Mouse (Mus musculus) E14TG2a.4 (cell line): ENCODE measurements at regions not wholly inside any gene's neighbourhood (a gene's known extent, or its start where the extent isn't known, plus 50 kb on each side); places are given as distances from the start of the nearest gene placed in this dataset.

Experiments
- H3K27me3 ChIP-seq: 2 replicates; pipeline ENCODE4 v1.6.1; 2014; ENCODE audit warnings: low read length, control low read depth; ENCODE audit not compliant: insufficient read depth
- H3K36me3 ChIP-seq: 2 replicates; pipeline ENCODE4 v1.6.1; 2014; ENCODE audit warnings: low read length, control low read depth; ENCODE audit not compliant: insufficient read depth
- H3K4me1 ChIP-seq: replicated peaks from 2 replicates; pipeline ENCODE4 v1.6.1; 2014; ENCODE audit warnings: low read depth, low read length, control low read depth
- H3K4me3 ChIP-seq: replicated peaks from 2 replicates; pipeline ENCODE4 v1.5.1; 2014; ENCODE audit warnings: mild to moderate bottlenecking, low read length
- H3K9me3 ChIP-seq: 2 replicates; pipeline ENCODE4 v1.6.1; 2014; ENCODE audit warnings: low read length, control low read depth
- CTCF ChIP-seq: conservative IDR thresholded peaks from 2 replicates; pipeline ENCODE4 v1.5.1; 2014; ENCODE audit warnings: low read length
- NANOG ChIP-seq: IDR thresholded peaks from 2 replicates; pipeline ENCODE4 v1.6.1; 2014; ENCODE audit warnings: borderline replicate concordance, low read length, mixed read lengths
- POU5F1 ChIP-seq: IDR thresholded peaks from 2 replicates; pipeline ENCODE4 v1.6.1; 2014; ENCODE audit warnings: low read length, borderline replicate concordance

- no peaks in the 10 kb centered on the region for H3K36me3 ChIP-seq
- no peak for TF ChIP-seq POU5F1
- no peak for TF ChIP-seq CTCF
- TF ChIP-seq NANOG = no peak
- peaks cover 40% of the 10 kb centered on the region for H3K27me3 ChIP-seq
- peaks cover 6% of the 10 kb centered on the region; the same call in 1 of the 2 replicates for H3K4me1 ChIP-seq
- no peak overlapping the region for H3K4me3 ChIP-seq
- H3K9me3 ChIP-seq = no peaks in the 10 kb centered on the region
Observed at GRCm38 (mm10) chrX:103556046-103556445, 74.3 kb upstream of the Zcchc13 start.

GRCm38 (mm10) chrX:103556681-103557490, 73.5 kb upstream of the Zcchc13 start:
- Histone ChIP-seq H3K4me1 (peaks cover 6% of the 10 kb centered on the region; the same call in 1 of the 2 replicates), H3K27me3 (peaks cover 35% of the 10 kb centered on the region), H3K36me3 (no peaks in the 10 kb centered on the region), H3K4me3 (no peak overlapping the region), H3K9me3 (no peaks in the 10 kb centered on the region)
- TF ChIP-seq NANOG (no peak), POU5F1 (no peak), CTCF (no peak)

GRCm38 (mm10) chrX:103557496-103557895, 72.9 kb upstream of the Zcchc13 start:
- TF ChIP-seq NANOG (no peak), CTCF (no peak), POU5F1 (no peak)
- Histone ChIP-seq H3K27me3 (peaks cover 32% of the 10 kb centered on the region), H3K4me1 (peaks cover 6% of the 10 kb centered on the region; the same call in 1 of the 2 replicates), H3K4me3 (no peak overlapping the region), H3K36me3 (no peaks in the 10 kb centered on the region), H3K9me3 (no peaks in the 10 kb centered on the region)

- no peak for TF ChIP-seq POU5F1
- no peak for TF ChIP-seq CTCF
- no peak for TF ChIP-seq NANOG
Observed at GRCm38 (mm10) chrX:103563531-103564246, 66.7 kb upstream of the Zcchc13 start.

GRCm38 (mm10) chrX:103573344-103573743, 57.0 kb upstream of the Zcchc13 start:
- TF ChIP-seq CTCF (no peak), NANOG (no peak), POU5F1 (no peak)
- Histone ChIP-seq H3K9me3 (no peaks in the 10 kb centered on the region), H3K4me1 (no peaks in the 10 kb centered on the region)

More at GRCm38 (mm10) chrX:103563531-103564246, 66.7 kb upstream of the Zcchc13 start:
- H3K4me1 ChIP-seq = no peaks in the 10 kb centered on the region
- no peaks in the 10 kb centered on the region for H3K9me3 ChIP-seq
- no peaks in the 10 kb centered on the region; the same call in 1 of the 2 replicates for H3K36me3 ChIP-seq
- H3K27me3 ChIP-seq = 0 out of 2 replicates have a peak, but pooled peaks cover 3% of the 10 kb centered on the region
- no peak overlapping the region for H3K4me3 ChIP-seq

GRCm38 (mm10) chrX:103579484-103579883, 50.9 kb upstream of the Zcchc13 start:
- no peak for TF ChIP-seq CTCF
- no peak for TF ChIP-seq POU5F1
- no peak for TF ChIP-seq NANOG
- no peaks in the 10 kb centered on the region; the same call in 1 of the 2 replicates for H3K4me1 ChIP-seq
- H3K27me3 ChIP-seq = no peaks in the 10 kb centered on the region
- H3K36me3 ChIP-seq = peaks cover 7% of the 10 kb centered on the region; the same call in 1 of the 2 replicates
- no peak overlapping the region for H3K4me3 ChIP-seq
- H3K9me3 ChIP-seq = no peaks in the 10 kb centered on the region

More at GRCm38 (mm10) chrX:103573344-103573743, 57.0 kb upstream of the Zcchc13 start:
- no peak overlapping the region for H3K4me3 ChIP-seq
- no peaks in the 10 kb centered on the region for H3K36me3 ChIP-seq
- H3K27me3 ChIP-seq = no peaks in the 10 kb centered on the region
